Mouse (Mus musculus) skeletal muscle tissue, adult 2 months (tissue): ENCODE results near the gene Stt3b.
A peak's percentile ranks its signal among the peaks of the same experiment; 100 is the strongest.
"Not testable (repeated sequence)": the region's sequence is repeated elsewhere in the genome, so short reads cannot be mapped to it uniquely, and the experiment has no call there.

Experiments
- DNase-seq: peaks from one replicate; pipeline ENCODE4 v3.0.0-alpha.2; 2012; ENCODE audit warnings: low read depth, low spot score

Gene Stt3b

DNA sequence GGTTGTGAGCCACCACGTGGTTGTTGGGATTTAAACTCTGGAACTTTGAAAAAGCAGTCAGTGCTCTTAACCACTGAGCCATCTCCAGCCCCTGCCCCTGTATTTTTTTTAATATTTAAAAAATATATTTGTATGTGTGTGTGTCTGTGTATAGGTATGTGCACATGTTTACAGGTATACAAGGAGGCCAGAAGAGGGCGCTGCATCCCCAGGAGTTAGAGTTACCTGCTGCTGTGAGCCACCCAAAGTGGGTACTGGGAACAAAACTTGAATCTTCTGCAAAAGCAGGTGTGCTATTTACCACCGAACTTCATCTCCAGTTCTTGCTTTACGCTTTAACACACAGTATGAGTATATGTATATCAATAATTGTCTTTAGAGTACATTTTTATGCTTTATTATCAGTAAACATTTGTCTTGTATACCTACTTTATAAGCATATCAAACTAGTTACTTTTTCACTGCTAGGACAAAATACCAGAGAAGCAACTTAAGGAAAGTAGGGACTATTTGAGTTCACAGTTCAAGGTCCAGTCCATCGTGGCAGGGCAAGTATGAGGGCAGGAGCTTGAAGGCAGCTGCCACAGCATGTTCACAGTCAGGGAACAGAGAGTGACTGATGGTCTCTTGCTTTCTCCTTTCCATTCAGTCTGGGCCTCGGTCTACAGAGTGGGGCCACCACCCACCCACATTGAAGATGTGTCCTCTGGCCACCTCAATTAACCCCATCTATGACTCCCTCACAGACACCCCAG, 8.6 kb upstream of the Stt3b start:
- DNase-seq, result no peak

DNA sequence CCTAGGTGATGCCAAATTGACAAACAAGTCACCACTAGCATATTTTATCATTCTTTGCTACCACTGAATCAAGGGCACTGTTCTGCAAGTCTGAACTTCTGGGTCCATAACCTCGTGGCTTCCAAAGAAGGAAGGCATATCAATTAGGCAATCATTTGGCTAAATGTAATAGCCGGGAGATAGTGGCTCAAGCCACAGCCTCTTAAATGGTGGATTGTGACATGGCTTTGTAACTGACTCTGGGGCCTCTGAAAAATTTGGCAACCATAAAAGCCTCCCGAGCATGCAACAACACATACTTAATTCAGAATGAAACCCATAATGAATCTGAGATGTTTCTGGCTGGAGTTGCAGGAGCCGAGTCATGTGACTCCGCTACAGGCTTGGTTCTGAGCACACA, 6.8 kb upstream of the Stt3b start:
- no peak for DNase-seq

DNA sequence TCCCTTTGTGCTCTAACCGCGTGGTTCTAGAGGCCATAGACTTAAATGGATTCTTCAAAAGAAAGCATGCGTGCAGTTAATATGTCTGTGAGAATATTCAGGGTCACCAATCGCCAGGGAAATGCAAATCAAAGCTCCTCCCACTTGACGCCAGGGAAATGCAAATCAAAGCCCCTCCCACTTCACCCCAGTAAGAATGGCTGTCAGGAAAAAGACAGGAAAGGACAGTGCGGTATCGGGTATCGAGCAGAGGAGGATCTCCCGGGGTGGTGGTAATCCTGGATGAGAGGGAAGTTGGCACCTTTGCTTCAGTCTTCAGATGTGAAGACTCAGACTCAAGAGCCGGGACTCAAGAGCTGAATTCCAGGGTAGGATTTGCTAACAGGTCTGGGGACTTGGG, 4.3 kb upstream of the Stt3b start:
- DNase-seq, result no peak

DNA sequence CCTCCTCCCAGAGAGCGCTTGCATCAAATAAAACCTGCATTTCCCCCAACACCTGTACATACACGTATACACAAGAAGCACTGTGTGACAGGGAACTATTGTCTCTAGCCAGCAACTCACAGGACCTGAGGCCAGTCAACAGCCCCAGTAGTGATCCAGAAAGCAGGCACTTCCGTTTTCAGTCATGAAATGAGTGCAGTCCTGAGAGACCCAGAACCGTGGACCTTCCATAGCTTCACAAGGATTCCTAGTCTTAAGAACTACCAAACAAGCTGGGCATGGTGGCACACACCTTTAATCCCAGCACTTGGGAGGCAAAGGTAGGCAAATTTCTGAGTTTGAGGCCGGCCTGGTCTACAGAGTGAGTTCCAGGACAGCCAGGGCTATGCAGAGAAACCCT, 3.6 kb upstream of the Stt3b start:
- DNase-seq, result no peak

DNA sequence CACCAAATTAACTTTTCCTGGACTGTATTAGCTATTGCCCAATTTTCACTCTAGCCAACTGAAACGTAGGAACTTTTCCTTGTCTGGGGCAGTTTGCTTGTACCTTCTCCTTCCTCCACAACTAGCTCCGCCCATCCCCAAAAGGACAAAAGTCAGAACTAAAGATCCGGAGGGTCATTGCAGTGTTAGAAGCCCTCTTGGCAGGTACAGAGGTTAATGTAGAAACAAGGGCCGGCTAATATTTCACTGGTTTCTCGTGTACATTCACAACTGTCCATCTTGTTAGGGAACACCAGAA, 951 bp upstream of the Stt3b start:
- no peak for DNase-seq

DNA sequence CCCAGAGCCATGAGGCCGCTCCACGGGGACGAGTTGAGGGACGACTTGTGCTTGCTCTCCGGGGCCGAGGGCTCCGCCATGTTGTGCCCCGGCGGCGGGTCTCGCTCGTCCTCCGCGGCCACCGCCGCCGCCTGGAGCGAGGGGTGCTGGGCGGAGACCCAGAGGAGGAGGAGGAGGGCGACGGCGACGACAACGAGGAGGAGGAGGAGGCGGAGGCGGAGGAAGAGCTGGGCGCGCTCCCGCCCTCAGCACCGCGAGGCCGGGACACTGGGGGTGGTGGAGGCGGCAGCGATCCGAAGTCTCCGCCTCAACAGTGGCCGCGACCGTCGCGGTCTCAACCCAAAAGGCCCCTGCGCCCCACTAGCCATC, 260 bp downstream of the Stt3b start:
- DNase-seq, result peak; percentile 81

DNA sequence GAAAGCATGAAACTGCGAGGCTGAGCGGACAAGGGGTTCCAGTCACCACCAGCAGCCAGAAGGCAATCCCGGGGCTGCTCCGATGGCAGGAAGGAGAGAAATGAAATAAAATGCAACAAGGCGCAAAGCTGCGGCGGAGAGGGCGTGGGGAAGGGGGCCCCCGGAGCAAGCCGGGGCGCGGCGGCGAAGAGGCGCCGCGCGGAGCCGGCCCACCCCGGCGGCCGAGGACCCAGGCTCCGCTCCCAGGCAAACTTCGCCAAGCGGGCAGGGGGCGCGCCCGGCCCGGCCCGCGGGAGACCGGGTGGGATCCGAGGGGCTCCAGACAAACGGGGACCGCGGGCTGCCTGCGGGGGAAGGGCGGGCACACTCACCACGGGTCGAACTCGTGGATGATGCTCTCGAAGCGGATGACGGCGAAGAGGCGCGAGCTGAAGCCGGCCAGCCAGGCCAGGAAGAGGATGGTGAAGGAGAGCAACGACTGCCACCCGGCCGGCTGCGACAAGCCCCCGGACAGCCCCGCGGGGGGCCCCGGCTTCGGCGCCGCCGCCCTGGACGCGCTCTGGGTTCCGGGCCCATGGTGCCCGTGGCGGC, 745 bp downstream of the Stt3b start:
- no peak for DNase-seq

DNA sequence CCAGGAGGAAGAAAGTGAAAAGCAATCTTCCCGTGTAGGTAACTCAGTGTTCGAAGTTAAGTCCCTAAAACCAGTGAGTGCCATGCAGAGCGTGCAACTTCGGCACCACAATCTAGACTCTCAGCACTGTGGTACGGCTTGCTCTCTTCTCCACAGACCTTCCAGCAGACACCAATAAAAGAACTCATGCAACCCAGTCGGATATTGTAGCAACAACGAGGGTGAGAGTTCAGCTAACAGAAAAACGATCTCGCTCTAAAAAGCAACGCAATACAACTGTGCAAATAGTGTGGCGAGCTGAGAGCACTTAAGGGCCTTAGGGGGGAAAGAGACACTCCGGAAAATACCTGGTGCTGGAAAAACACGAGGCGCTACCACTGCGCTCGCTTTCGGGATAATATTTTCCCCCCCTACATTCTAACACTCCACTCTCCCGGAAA, 1.3 kb downstream of the Stt3b start:
- no peak for DNase-seq

DNA sequence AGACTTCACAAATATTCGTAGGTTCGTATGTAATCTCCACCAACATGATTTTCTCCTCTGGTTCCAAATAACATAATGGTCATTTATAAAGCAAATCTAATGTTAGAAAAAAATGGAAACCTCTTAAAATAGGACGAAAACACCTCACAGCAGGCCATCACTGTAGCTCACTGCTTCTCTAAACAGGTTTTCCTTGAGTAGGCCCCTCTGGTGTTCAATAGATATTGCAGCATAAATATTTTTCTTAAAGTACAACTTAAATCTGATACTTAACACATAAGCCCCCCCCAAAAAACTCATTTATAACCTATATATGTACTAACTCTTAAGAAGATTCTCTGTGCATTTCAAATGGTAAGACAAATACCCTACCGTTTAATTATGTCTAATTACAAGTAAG, 1.8 kb downstream of the Stt3b start:
- no peak for DNase-seq

DNA sequence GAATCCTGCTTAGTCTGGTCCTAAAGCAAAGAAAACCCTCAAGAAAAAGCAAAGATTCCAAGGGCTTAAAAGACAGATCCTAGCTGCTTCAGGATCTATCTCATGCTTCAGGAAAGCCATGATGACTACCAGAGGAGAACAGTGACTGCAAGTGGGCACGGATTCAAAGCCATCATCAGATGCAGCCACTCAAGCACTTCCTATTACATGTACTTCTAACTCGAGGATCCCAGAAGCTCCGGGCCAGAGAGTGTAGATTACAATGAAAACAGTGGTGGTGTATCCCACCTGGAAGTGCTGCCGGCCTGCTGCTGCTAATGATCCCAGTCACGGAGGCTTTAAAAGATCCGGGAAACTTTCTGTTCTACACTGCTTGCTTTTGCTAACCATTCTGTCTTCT, 4.0 kb downstream of the Stt3b start:
- DNase-seq, result no peak

DNA sequence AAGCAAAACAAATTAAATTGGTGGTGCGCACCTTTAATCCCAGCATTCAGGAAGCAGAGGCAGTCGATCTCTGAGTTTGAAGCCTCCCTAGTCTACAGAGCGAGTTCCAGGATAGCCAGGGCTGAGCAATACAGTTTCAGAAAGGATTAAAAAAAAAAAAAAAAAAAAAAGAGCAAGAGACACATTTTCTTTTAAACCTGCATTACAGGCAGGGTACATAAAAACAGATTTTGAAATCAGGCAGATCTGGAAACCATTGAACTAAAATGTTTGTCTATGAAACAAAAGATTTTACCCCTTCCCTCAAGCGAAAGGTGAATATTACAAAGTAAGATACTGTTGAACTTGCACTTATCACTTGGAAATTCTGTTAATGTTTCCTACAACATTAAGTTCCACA, 6.1 kb downstream of the Stt3b start:
- no peak for DNase-seq

DNA sequence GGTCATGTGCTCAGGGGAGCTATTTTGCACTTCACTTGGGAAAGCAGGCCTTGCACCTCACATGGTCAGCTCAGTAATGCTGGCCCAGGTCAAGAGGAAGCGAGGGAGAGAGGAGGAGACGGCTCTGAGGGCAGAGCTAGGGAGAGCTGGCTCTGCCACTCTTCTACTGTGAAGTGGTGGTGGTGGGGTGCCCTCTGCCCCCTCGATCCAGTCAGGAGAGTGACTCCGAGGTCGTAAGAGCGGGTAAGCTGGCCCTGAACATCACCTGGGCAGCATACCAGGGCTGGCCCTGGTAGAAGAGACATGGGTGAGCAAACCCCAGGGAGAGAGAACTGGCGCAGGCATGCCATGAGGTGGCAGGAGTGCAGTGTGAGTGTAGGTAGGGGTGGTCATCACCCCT, 8.6 kb downstream of the Stt3b start:
- no peak for DNase-seq

DNA sequence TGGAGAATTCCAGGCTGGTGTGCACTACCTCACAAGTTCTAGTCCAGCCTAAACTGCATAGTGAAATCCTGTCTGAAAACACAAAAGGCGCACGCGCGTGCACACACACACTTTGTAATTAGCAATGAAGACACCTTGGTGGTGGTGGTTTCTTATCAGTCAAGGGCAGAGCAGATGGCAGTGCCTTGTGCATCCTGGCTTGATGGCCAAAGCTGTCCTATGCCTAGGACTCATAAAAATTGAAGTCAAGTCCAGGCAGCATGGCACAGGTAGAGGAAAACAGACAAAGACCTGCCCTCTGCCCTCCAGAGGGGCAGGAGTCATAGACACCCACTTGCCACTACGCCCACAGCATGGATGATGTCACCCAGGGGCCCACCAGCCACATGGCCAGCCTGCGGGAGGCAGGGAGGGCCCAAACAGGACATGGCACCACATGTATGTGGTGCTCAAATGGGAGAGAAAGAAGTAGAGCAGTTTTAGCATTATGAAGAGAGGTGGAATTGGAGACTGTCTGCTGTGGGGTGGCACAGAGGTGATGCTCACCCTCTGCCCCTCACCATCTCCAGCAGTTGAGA, 9.1 kb downstream of the Stt3b start:
- DNase-seq, result no peak

DNA sequence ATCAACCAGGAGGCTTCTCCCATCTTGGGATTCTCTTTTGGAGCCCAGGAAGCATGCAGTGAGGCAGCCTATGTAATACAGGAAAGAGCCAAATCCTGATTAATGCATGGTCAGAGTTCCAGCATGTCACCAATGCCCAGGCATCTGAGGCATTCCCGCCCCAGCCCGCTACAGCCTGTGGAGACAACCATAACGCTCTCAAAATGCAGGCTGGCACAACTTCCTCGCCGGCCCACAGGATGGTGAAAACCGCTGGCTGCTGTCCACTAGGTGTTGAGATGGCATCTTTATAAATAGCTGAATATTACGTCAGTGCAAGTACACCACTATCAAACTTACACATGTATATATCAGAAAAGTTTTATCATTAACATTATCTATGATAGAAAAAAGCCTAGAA, 13.5 kb downstream of the Stt3b start:
- no peak for DNase-seq

DNA sequence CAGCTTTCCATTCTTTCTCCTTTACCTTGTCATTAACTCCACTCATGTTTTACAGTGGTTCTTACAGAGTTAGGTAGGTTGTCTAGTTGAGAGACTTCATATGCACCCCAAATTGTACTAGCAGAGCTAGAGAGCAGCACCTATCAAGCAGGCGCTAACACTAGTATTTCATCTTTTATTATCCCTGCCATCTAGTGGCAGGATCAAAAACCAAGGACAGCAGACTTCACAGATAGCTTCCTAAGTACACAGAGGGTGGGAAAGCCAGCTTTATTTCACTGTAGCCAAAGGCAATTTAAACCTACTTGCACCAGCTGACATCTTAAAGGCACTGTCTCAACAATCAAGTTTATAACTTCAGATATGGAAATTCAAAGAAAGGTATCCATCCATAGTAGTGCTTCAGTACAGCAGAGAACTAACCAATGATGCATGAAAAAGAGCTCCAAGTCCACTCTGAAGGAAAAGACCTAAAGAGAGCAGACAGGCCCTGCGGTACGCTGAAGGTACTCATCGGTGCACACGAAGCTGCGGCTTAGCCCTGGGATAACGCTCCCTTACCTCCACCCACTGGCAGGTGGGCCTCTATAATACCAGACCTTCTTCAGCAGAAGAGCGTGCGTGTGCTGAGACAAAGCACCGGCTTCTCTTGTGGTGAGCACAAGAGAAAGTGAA, 16.2 kb downstream of the Stt3b start:
- DNase-seq, result no peak

DNA sequence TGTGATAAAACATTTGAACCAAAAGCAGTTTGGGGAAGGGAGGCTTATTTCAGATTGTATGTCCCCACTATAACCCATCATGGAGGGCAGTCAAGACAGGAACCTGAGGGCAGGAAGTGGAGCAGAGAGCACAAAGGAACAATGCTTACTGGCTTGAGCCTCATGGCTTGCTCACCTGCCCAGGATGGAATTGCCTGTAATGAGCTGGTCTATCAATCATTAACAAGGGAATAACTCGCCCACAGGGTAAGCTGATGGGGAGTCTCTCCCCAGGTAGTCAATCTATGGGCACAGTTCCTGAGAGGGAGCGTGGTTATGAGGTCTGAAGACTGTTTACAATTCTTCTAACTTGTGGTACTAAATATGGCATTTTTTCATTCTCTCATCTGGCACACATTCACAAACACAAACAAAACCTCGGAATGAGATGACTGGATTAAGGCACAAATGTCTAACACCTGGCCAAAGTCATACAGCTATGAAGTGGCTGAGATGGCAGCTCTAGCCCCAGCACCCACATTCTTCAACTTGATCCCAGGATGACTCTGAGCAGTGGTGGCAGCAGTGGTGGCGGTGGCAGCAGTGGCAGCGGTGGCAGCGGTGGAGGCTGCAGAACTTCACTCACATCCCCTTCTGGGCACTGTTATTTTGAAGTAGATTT, 22.3 kb downstream of the Stt3b start:
- no peak for DNase-seq

DNA sequence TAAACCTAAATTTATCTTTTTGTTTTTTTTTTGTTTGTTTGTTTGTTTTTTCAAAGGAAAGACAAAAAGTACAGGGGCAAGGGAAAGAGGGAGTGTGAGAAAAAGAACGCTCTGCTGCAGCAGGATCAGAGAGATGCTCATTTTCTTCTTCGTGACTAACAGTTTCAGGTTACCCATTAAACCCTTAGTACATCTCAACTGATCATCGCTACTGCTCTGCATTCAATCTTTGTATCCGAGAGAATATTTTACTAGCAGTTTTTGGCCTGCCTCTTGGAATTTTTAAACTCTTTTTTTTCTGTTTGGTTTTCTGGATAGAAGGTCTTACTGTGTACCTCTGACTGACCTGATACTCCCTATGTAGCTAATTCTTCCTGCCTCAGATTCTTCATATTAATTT, 25.8 kb downstream of the Stt3b start:
- DNase-seq, result no peak

DNA sequence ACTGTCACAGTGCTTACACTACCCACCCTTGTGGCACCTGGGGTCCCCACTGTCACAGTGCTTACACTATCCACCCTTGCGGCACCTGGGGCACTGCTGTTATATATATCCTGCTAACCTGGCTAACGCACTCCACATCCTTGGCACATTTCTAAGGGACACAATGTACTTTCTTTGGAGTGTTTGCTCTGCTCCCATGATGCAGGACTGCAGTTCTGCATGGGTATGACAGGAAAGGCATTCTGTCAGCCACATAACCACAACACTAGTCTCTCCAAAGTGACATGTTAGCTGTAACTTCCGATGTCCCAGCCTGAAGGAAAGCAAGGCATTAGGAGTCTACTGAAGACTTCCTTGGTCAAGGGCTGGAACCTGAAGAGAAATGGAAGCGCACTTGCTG, 26.8 kb downstream of the Stt3b start:
- no peak for DNase-seq

DNA sequence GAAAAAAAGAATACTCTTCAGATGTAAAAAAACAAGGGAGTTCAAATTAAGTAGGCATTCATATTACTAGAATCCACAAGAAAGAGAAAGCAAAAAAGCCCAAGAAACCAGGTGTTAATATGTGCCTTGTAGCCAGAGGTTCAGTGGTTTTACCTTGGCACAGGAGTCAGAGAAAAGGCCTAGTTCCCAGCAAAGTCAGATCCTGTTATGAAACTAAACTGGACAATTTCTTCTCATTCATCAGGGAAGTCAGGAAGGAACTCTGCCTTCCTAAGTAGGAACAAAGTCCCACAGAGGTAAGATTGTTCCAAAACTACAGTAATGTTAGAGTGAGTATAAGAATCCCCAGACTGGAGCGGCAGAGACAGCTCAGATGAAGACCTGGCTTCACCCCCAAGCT, 31.6 kb downstream of the Stt3b start:
- DNase-seq, result no peak

DNA sequence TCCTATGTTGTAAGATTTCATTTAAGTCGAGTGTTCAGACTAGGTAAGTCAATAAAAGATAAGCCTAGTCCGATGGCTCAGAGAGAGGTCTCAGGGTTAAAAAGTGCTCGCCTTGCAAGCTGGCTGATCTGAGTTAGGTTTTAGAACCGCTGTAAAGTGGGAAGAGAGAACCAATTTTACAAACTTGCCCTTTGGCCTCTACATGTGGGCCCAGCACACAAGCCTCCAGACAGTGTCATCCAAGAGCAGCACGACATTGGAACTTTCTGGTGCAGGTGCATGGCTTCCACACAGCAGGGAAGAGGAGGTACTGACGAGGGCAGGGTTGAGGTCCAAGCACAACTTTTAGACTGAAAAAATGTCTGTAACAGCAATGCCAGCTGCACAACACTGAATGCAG, 35.4 kb downstream of the Stt3b start:
- DNase-seq, result no peak

DNA sequence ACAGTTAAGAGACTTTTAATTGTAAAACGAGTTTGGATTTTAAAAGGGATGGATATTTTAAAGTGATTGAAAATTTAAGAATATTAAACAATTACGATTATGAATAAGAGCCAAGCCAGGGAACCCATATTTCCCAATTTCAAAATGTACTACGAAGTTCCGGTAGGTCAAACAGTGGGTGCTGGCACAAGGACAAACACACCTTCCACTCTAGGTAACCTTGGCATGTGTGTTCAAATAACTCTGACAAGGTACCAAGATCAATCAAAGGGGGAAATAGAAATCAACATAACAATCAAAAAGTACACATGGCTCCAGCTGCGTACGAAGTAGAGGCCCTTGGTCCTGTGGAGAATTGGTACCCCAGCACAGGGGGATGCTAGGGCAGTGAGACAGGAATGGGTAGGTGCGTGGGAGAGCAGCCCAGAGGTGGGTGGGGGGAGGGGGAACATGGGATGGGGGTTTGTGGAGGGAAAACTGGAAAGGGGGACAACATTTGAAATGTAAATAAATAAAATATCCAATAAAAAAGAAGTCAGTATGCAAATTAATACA, 37.0 kb downstream of the Stt3b start:
- DNase-seq, result no peak

DNA sequence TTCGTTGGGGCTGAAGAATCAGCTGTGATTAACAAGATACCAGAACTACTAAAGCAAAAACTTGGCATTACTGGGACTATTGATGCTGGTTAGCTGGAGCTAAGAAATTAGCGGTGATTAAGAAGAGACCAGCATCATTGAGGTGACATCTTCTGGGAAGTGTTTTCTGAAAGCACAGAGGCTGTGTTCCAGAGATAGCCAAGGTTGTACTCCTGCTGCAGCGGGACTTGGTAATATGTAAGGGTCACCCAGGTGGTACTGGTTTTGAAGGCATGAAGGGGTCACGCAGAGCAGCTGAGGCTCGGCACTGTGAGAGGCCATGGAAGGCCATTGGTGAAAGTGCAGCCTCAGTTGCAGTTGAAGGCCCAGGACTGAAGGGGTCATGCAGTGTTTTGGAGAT, 37.8 kb downstream of the Stt3b start:
- not testable (repeated sequence) for DNase-seq
